In genomic region chr2:116068461-116068860, GRCm38 (mm10) we compare ENCODE assay signal across 9 mouse cellular contexts. TPM values are rescaled to one million over a fixed set of nuclear protein-coding genes. Genes with fewer than 3 reads are reported as not detected.
DNase-seq lines count a peak whose midpoint lies in the region; ATAC-seq and TF ChIP-seq lines count a peak whose summit lies in the region.
"Had no signal": no experiment of that assay in that cellular context is flagged by ENCODE, and none has a peak within 500 bp of the region (broad histone marks: within the 10 kb centered on the region; RNA-seq: fewer than 3 reads in every experiment).

No protein-coding gene starts in this region.

- no peaks in the 10 kb centered on the region for H3K79me2 ChIP-seq in heart, adult 2 months (replicated peaks; ENCODE audit: control insufficient read depth, insufficient read depth, low read length)

- H3K27ac ChIP-seq in heart, embryonic 16.5 days (ENCODE audit: low read length): peak overlapping the region; percentile 99
- H3K27ac ChIP-seq in heart, adult 2 months: no peak overlapping the region; the same call in 1 of the 2 replicates
- peak overlapping the region; percentile 95 for H3K27ac ChIP-seq in embryonic facial prominence, embryonic 10.5 days (replicated peaks)
- H3K27ac ChIP-seq in hindbrain, embryonic 14.5 days: peak overlapping the region; percentile 99
- H3K27ac ChIP-seq in midbrain, embryonic 13.5 days: peak overlapping the region; percentile 93

- H3K4me2 ChIP-seq in heart, embryonic 16.5 days (ENCODE audit: low read depth, low read length): peak overlapping the region; percentile 90
- H3K4me2 ChIP-seq in hindbrain, embryonic 14.5 days (replicated peaks): peak overlapping the region; percentile 65
- H3K4me2 ChIP-seq in midbrain, embryonic 13.5 days (replicated peaks): peak overlapping the region; percentile 71

- peak overlapping the region; percentile 76 for H3K4me3 ChIP-seq in heart, embryonic 16.5 days (ENCODE audit: low read length)
- no peak overlapping the region for H3K4me3 ChIP-seq in heart, adult 2 months
- peak overlapping the region; percentile 89 for H3K4me3 ChIP-seq in embryonic facial prominence, embryonic 10.5 days
- H3K4me3 ChIP-seq in hindbrain, embryonic 14.5 days (replicated peaks; ENCODE audit: low read length): peak overlapping the region; percentile 71
- peak overlapping the region; percentile 71 for H3K4me3 ChIP-seq in midbrain, embryonic 13.5 days (replicated peaks)

- ATAC-seq in heart, embryonic 16.5 days (replicated peaks; ENCODE audit: extremely low read depth, insufficient read depth, low FRiP score): no peak
- no peak for ATAC-seq in hindbrain, embryonic 14.5 days (ENCODE audit: low FRiP score)
- no peak for ATAC-seq in midbrain, embryonic 13.5 days

- no peak for DNase-seq in heart, adult 2 months
- no peak for DNase-seq in embryonic facial prominence, embryonic 10.5 days (ENCODE audit: low spot score)
- peak; percentile 40 for DNase-seq in hindbrain, embryonic 14.5 days (ENCODE audit: low spot score)
- DNase-seq in embryo, embryonic 10.5 days (ENCODE audit: low spot score): no peak
- no peak for DNase-seq in layer of hippocampus, adult 9-10 months (ENCODE audit: low spot score)
- DNase-seq in urinary bladder, postnatal 36 days (ENCODE audit: low spot score in 2 of 2): no peak

- no peaks in the 10 kb centered on the region for H3K36me3 ChIP-seq in heart, embryonic 16.5 days (ENCODE audit: control insufficient read depth, insufficient read depth)
- no peaks in the 10 kb centered on the region for H3K36me3 ChIP-seq in heart, adult 2 months (ENCODE audit: control insufficient read depth, insufficient read depth, low read length)
- H3K36me3 ChIP-seq in embryonic facial prominence, embryonic 10.5 days (replicated peaks): no peaks in the 10 kb centered on the region
- H3K36me3 ChIP-seq in hindbrain, embryonic 14.5 days (replicated peaks; ENCODE audit: control insufficient read depth, insufficient read depth): no peaks in the 10 kb centered on the region
- H3K36me3 ChIP-seq in midbrain, embryonic 13.5 days: no peaks in the 10 kb centered on the region

- peaks cover 9% of the 10 kb centered on the region; the same call in 1 of the 2 replicates for H3K4me1 ChIP-seq in heart, embryonic 16.5 days (ENCODE audit: control insufficient read depth, insufficient read depth, low read length)
- H3K4me1 ChIP-seq in heart, adult 2 months (ENCODE audit: control insufficient read depth, insufficient read depth, low read length): no peaks in the 10 kb centered on the region
- H3K4me1 ChIP-seq in embryonic facial prominence, embryonic 10.5 days: peaks cover 42% of the 10 kb centered on the region
- no peaks in the 10 kb centered on the region for H3K4me1 ChIP-seq in hindbrain, embryonic 14.5 days (replicated peaks; ENCODE audit: control insufficient read depth, insufficient read depth, low read length)
- peaks cover 31% of the 10 kb centered on the region for H3K4me1 ChIP-seq in midbrain, embryonic 13.5 days (replicated peaks)

- intact Hi-C loops in heart, adult 2 months (cut with DNase I): no loop called here

- H3K9me3 ChIP-seq in heart, embryonic 16.5 days (replicated peaks; ENCODE audit: control insufficient read depth, low read length): no peaks in the 10 kb centered on the region
- no peaks in the 10 kb centered on the region for H3K9me3 ChIP-seq in embryonic facial prominence, embryonic 10.5 days
- no peaks in the 10 kb centered on the region for H3K9me3 ChIP-seq in hindbrain, embryonic 14.5 days (ENCODE audit: control insufficient read depth, low read length)
- no peaks in the 10 kb centered on the region for H3K9me3 ChIP-seq in midbrain, embryonic 13.5 days

- H3K27me3 ChIP-seq in heart, embryonic 16.5 days (ENCODE audit: control insufficient read depth, insufficient read depth, low read length): peaks cover 6% of the 10 kb centered on the region; the same call in 1 of the 2 replicates
- H3K27me3 ChIP-seq in heart, adult 2 months (ENCODE audit: control insufficient read depth, insufficient read depth, low read length): no peaks in the 10 kb centered on the region
- H3K27me3 ChIP-seq in embryonic facial prominence, embryonic 10.5 days (replicated peaks; ENCODE audit: low read depth, poor library complexity, severe bottlenecking): peaks cover 57% of the 10 kb centered on the region
- no peaks in the 10 kb centered on the region for H3K27me3 ChIP-seq in hindbrain, embryonic 14.5 days (ENCODE audit: control insufficient read depth, insufficient read depth, low read length)
- peaks cover 39% of the 10 kb centered on the region for H3K27me3 ChIP-seq in midbrain, embryonic 13.5 days
- H3K27me3 ChIP-seq: CH12.LX had no signal

- no peak for TF ChIP-seq CTCF in heart, adult 2 months (IDR thresholded peaks at IDR 0.05)

- TF ChIP-seq EP300 in heart, adult 2 months (IDR thresholded peaks at IDR 0.05; ENCODE audit: insufficient read depth, low read depth, low read length): no peak

- WGBS in heart, embryonic 16.5 days: 29% methylated on average over 11 of the region's 11 CpGs
- 52% methylated on average over 11 of the region's 11 CpGs for WGBS in heart, adult 2 months
- under 1% methylated on average over 11 of the region's 11 CpGs for WGBS in embryonic facial prominence, embryonic 10.5 days
- WGBS in hindbrain, embryonic 14.5 days: 2% methylated on average over 11 of the region's 11 CpGs
- WGBS in midbrain, embryonic 13.5 days: 2% methylated on average over 11 of the region's 11 CpGs

- no peak for TF ChIP-seq POLR2A in heart, adult 2 months (IDR thresholded peaks at IDR 0.05; ENCODE audit: insufficient read depth, low read depth, low read length)

- peak overlapping the region; percentile 86 for H3K9ac ChIP-seq in heart, embryonic 16.5 days (ENCODE audit: low read length)
- H3K9ac ChIP-seq in heart, adult 2 months (ENCODE audit: low read depth, low read length): no peak overlapping the region
- peak overlapping the region; percentile 99 for H3K9ac ChIP-seq in hindbrain, embryonic 14.5 days
- peak overlapping the region; percentile 95 for H3K9ac ChIP-seq in midbrain, embryonic 13.5 days (replicated peaks)

RNA-seq across cellular contexts. Expression of gene Meis2, which starts 2.8 kb away (rescaled TPM):
- polyA plus RNA-seq in heart, embryonic 16.5 days (2015; fragmentation: Nextera tagmentation; extraction: Ambion mirVana): 22.1 and 22.6 TPM in 2 replicates
- 10 to 100 TPM; 24.9 to 30.4 TPM for total RNA-seq in heart, adult 2 months (2021)
- 16.9 and 22.4 TPM in 2 replicates for polyA plus RNA-seq in heart, adult 2 months (2012; rRNA removed)
- polyA plus RNA-seq in embryonic facial prominence, embryonic 10.5 days (2016; fragmentation: Nextera tagmentation; extraction: Ambion mirVana): 67.0 and 71.9 TPM in 2 replicates
- polyA plus RNA-seq in hindbrain, embryonic 14.5 days (2014; fragmentation: Nextera tagmentation; extraction: Ambion mirVana): 136 and 159 TPM in 2 replicates
- 69.4 and 79.0 TPM in 2 replicates for polyA plus RNA-seq in midbrain, embryonic 13.5 days (2015; fragmentation: Nextera tagmentation; extraction: Ambion mirVana)
- total RNA-seq: CH12.LX had no signal
